Mouse (Mus musculus) myocyte (in vitro differentiated cells): ENCODE measurements around the gene Mob2. TPM values are rescaled to one million over a fixed set of nuclear protein-coding genes. Genes with fewer than 3 reads are reported as not detected.

Experiments
- H3K27me3 ChIP-seq: one replicate; pipeline ENCODE4 v1.6.1; 2011; ENCODE audit not compliant: control insufficient read depth, insufficient read depth, insufficient read length
- H3K36me3 ChIP-seq: one replicate; pipeline ENCODE4 v1.6.1; 2011; ENCODE audit not compliant: control insufficient read depth, insufficient read depth
- H3K4me2 ChIP-seq: one replicate; pipeline ENCODE4 v1.6.1; 2011; ENCODE audit warnings: low read depth, control low read depth
- H3K4me3 ChIP-seq: one replicate; pipeline ENCODE4 v1.5.1; 2011; ENCODE audit warnings: mild to moderate bottlenecking, control low read depth, moderate library complexity
- H3K79me2 ChIP-seq: one replicate; pipeline ENCODE4 v1.6.1; 2011; ENCODE audit not compliant: control insufficient read depth, insufficient read depth
- H3ac ChIP-seq: one replicate; pipeline ENCODE4 v1.6.1; 2011; ENCODE audit not compliant: control insufficient read depth, insufficient read length
- CEBPB ChIP-seq: IDR thresholded peaks from 2 replicates; pipeline ENCODE4 v1.6.1; 2011; ENCODE audit warnings: mild to moderate bottlenecking, moderate library complexity; ENCODE audit not compliant: poor library complexity, insufficient read depth, severe bottlenecking
- E2F4 ChIP-seq: IDR thresholded peaks from one replicate; pipeline ENCODE4 v1.6.1; 2011; ENCODE audit warnings: mild to moderate bottlenecking, control low read depth, moderate library complexity; ENCODE audit not compliant: insufficient read depth
- MAX ChIP-seq: IDR thresholded peaks from one replicate; pipeline ENCODE4 v1.6.1; 2011; ENCODE audit warnings: low read depth, mild to moderate bottlenecking, control low read depth
- MYOD1 ChIP-seq, 3 experiments: IDR thresholded peaks; one replicate each; pipeline ENCODE4 v1.6.1; 2011; ENCODE audit warnings: control low read depth in 2 of 3, low read depth in 2 of 3, mild to moderate bottlenecking in 2 of 3, moderate library complexity in 1 of 3; ENCODE audit not compliant: insufficient read length in 2 of 3, control insufficient read depth in 1 of 3
- MYOG ChIP-seq, 3 experiments: IDR thresholded peaks; one replicate each; pipeline ENCODE4 v1.6.1; 2011; ENCODE audit warnings: control low read depth in 2 of 3, low read depth in 2 of 3, mild to moderate bottlenecking in 2 of 3; ENCODE audit not compliant: insufficient read length in 2 of 3, control insufficient read depth in 1 of 3, insufficient read depth in 1 of 3
- POLR2A ChIP-seq: IDR thresholded peaks from one replicate; pipeline ENCODE4 v1.6.1; 2011; ENCODE audit warnings: low read depth, mild to moderate bottlenecking, control low read depth, moderate library complexity; ENCODE audit not compliant: insufficient read length
- POLR2AphosphoS2 ChIP-seq: IDR thresholded peaks from one replicate; pipeline ENCODE4 v1.6.1; 2011; ENCODE audit warnings: low read depth, control low read depth; ENCODE audit not compliant: insufficient read length
- REST ChIP-seq: IDR thresholded peaks from one replicate; pipeline ENCODE4 v1.6.1; 2011; ENCODE audit warnings: mild to moderate bottlenecking, control low read depth, moderate library complexity; ENCODE audit not compliant: insufficient read depth, insufficient read length
- SRF ChIP-seq: IDR thresholded peaks from one replicate; pipeline ENCODE4 v1.6.1; 2011; ENCODE audit warnings: low read depth; ENCODE audit not compliant: control insufficient read depth, insufficient read length
- TCF12 ChIP-seq: IDR thresholded peaks from one replicate; pipeline ENCODE4 v1.6.1; 2011; ENCODE audit warnings: mild to moderate bottlenecking, control low read depth; ENCODE audit not compliant: poor library complexity, insufficient read depth, severe bottlenecking
- TCF3 ChIP-seq: IDR thresholded peaks from one replicate; pipeline ENCODE4 v1.6.1; 2011; ENCODE audit warnings: low read depth, control low read depth; ENCODE audit not compliant: insufficient read length
- USF1 ChIP-seq: IDR thresholded peaks from one replicate; pipeline ENCODE4 v1.6.1; 2011; ENCODE audit warnings: low read depth, mild to moderate bottlenecking, control low read depth, moderate library complexity
- polyA plus RNA-seq: library from polyadenylated mRNA; unstranded; fragments of >200 nt; fragmentation: generic; extraction: Trizol; gene quantifications from one replicate; pipeline ENCODE4 v1.2.1, GENCODE M21; 2012; ENCODE audit warnings: missing spikeins

Gene Mob2
- polyA plus RNA-seq, 1 experiment = 39.2 TPM

GRCm38 (mm10) chr7:142019699-142020098 is 41.2 kb downstream of the Mob2 start:
- Histone ChIP-seq H3ac (no peak overlapping the region), H3K4me2 (no peak overlapping the region), H3K4me3 (no peak overlapping the region), H3K79me2 (no peaks in the 10 kb centered on the region), H3K27me3 (no peaks in the 10 kb centered on the region), H3K36me3 (peaks cover 5% of the 10 kb centered on the region)
- no peak for TF ChIP-seq TCF3
- no peak for TF ChIP-seq USF1
- TF ChIP-seq MYOG (IDR thresholded peaks at IDR 0.05; ENCODE audit: control insufficient read depth in 1 of 3, insufficient read depth in 1 of 3, insufficient read length in 2 of 3, low read depth in 2 of 3) = no peak
- TF ChIP-seq POLR2A = no peak
- TF ChIP-seq MYOD1 (IDR thresholded peaks at IDR 0.05; ENCODE audit: control insufficient read depth in 1 of 3, insufficient read length in 2 of 3, low read depth in 2 of 3) = no peak
- TF ChIP-seq E2F4 = no peak
- TF ChIP-seq SRF = no peak
- no peak for TF ChIP-seq TCF12
- TF ChIP-seq POLR2AphosphoS2 = no peak
- TF ChIP-seq REST = no peak
- TF ChIP-seq MAX = no peak
- TF ChIP-seq CEBPB = no peak

GRCm38 (mm10) chr7:142016562-142016961 is 44.3 kb downstream of the Mob2 start:
- no peak for TF ChIP-seq TCF12
- no peak for TF ChIP-seq MYOG (IDR thresholded peaks at IDR 0.05; ENCODE audit: control insufficient read depth in 1 of 3, insufficient read depth in 1 of 3, insufficient read length in 2 of 3, low read depth in 2 of 3)
- TF ChIP-seq TCF3 = no peak
- no peak for TF ChIP-seq E2F4
- TF ChIP-seq MAX = no peak
- no peak for TF ChIP-seq POLR2AphosphoS2
- no peak for TF ChIP-seq MYOD1 (IDR thresholded peaks at IDR 0.05; ENCODE audit: control insufficient read depth in 1 of 3, insufficient read length in 2 of 3, low read depth in 2 of 3)
- no peak for TF ChIP-seq SRF
- no peak overlapping the region for H3K4me2 ChIP-seq

GRCm38 (mm10) chr7:142001597-142002340 is 59.1 kb downstream of the Mob2 start:
- no peaks in the 10 kb centered on the region for H3K79me2 ChIP-seq
- H3K27me3 ChIP-seq = no peaks in the 10 kb centered on the region
- H3K36me3 ChIP-seq = no peaks in the 10 kb centered on the region
- no peak for TF ChIP-seq CEBPB
- no peak for TF ChIP-seq MYOD1 (IDR thresholded peaks at IDR 0.05; ENCODE audit: control insufficient read depth in 1 of 3, insufficient read length in 2 of 3, low read depth in 2 of 3)
- no peak for TF ChIP-seq SRF
- no peak overlapping the region for H3K4me2 ChIP-seq
- no peak overlapping the region for H3K4me3 ChIP-seq
- H3ac ChIP-seq = no peak overlapping the region

More at GRCm38 (mm10) chr7:142016562-142016961, 44.3 kb downstream of the Mob2 start:
- H3K36me3 ChIP-seq = peaks cover 11% of the 10 kb centered on the region
- H3K4me3 ChIP-seq = no peak overlapping the region
- no peaks in the 10 kb centered on the region for H3K27me3 ChIP-seq
- H3ac ChIP-seq = no peak overlapping the region
- H3K79me2 ChIP-seq = no peaks in the 10 kb centered on the region

- H3K4me2 ChIP-seq = no peak overlapping the region
Measured at GRCm38 (mm10) chr7:142000661-142001060, 60.2 kb downstream of the Mob2 start.

GRCm38 (mm10) chr7:141994121-141994520 is 66.7 kb downstream of the Mob2 start:
- H3K27me3 ChIP-seq = no peaks in the 10 kb centered on the region
- no peak overlapping the region for H3K4me3 ChIP-seq
- no peaks in the 10 kb centered on the region for H3K79me2 ChIP-seq
- TF ChIP-seq E2F4 (no peak), CEBPB (no peak), USF1 (no peak), TCF3 (no peak), POLR2A (no peak), MYOD1 (IDR thresholded peaks at IDR 0.05; ENCODE audit: control insufficient read depth in 1 of 3, insufficient read length in 2 of 3, low read depth in 2 of 3) (no peak), TCF12 (no peak), POLR2AphosphoS2 (no peak), REST (no peak), MAX (no peak), SRF (no peak)
- H3K4me2 ChIP-seq = no peak overlapping the region
- H3ac ChIP-seq = no peak overlapping the region
- H3K36me3 ChIP-seq = no peaks in the 10 kb centered on the region

More at GRCm38 (mm10) chr7:142000661-142001060, 60.2 kb downstream of the Mob2 start:
- Histone ChIP-seq H3K27me3 (no peaks in the 10 kb centered on the region), H3K4me3 (no peak overlapping the region), H3ac (no peak overlapping the region), H3K36me3 (no peaks in the 10 kb centered on the region), H3K79me2 (no peaks in the 10 kb centered on the region)
- TF ChIP-seq MYOG (IDR thresholded peaks at IDR 0.05; ENCODE audit: control insufficient read depth in 1 of 3, insufficient read depth in 1 of 3, insufficient read length in 2 of 3, low read depth in 2 of 3) (no peak), POLR2A (no peak), MYOD1 (IDR thresholded peaks at IDR 0.05; ENCODE audit: control insufficient read depth in 1 of 3, insufficient read length in 2 of 3, low read depth in 2 of 3) (no peak), E2F4 (no peak), CEBPB (no peak), REST (no peak), MAX (no peak), POLR2AphosphoS2 (no peak), USF1 (no peak), TCF12 (no peak), SRF (no peak), TCF3 (no peak)
